Mouse (Mus musculus) olfactory bulb, adult 2 months (tissue): ENCODE measurements around the gene Duoxa1.

ENCODE experiments used
- CTCF ChIP-seq: fragments of 200-500 bp; IDR thresholded peaks from 2 replicates; pipeline ENCODE4 v1.5.1; 2012; ENCODE audit warnings: low read depth, mild to moderate bottlenecking, low read length, moderate library complexity; ENCODE audit not compliant: insufficient read depth
- POLR2A ChIP-seq: fragments of 200-500 bp; IDR thresholded peaks from 2 replicates; pipeline ENCODE4 v1.6.1; 2012; ENCODE audit warnings: mild to moderate bottlenecking, low read depth, low read length, moderate library complexity; ENCODE audit not compliant: insufficient read depth

- TF ChIP-seq CTCF = no peak
- TF ChIP-seq POLR2A = no peak
Measured at GRCm38 (mm10) chr2:122352992-122353391, 39.5 kb upstream of the Duoxa1 start.
